Mouse (Mus musculus): ENCODE measurements around the gene Golga5. TPM values are rescaled to one million over a fixed set of nuclear protein-coding genes. Genes with fewer than 3 reads are reported as not detected.

Gene Golga5
- polyA plus RNA-seq (2012; rRNA removed): 11.4 and 14.8 TPM in 2 replicates

- DNase-seq (ENCODE audit: low read depth, low spot score): peak; percentile 81
- under 1% methylated on average over 76 of the region's 86 CpGs for WGBS
These were observed at the start of gene Golga5 for GRCm38 (mm10) chr12:102468894-102469764. Gene Golga5 (plus strand): TSS chr12:102469135.

- WGBS: 63% methylated on average over 3 of the region's 3 CpGs
- DNase-seq (ENCODE audit: low read depth, low spot score): no peak
These were observed 49.4 kb upstream of the Golga5 start for GRCm38 (mm10) chr12:102419544-102419943.

GRCm38 (mm10) chr12:102420168-102420890 lies 48.6 kb upstream of the Golga5 start:
- DNase-seq (ENCODE audit: low read depth, low spot score): no peak
- whole genome bisulfite sequencing: 59% methylated on average over 10 of the region's 10 CpGs

- no peak for DNase-seq (ENCODE audit: low read depth, low spot score)
- WGBS: 65% methylated on average over 6 of the region's 6 CpGs
These were observed 46.9 kb upstream of the Golga5 start for GRCm38 (mm10) chr12:102422065-102422464.

GRCm38 (mm10) chr12:102422623-102423320 lies 46.2 kb upstream of the Golga5 start:
- no peak for DNase-seq (ENCODE audit: low read depth, low spot score)
- 80% methylated on average over 11 of the region's 11 CpGs for WGBS

- WGBS: 95% methylated on average over 8 of the region's 8 CpGs
- DNase-seq (ENCODE audit: low read depth, low spot score): no peak
These were observed 45.3 kb upstream of the Golga5 start for GRCm38 (mm10) chr12:102423625-102424024.

- DNase-seq (ENCODE audit: low read depth, low spot score): no peak
- 34% methylated on average over 2 of the region's 2 CpGs for WGBS
These were observed 44.5 kb upstream of the Golga5 start for GRCm38 (mm10) chr12:102424456-102424855.

- no peak for DNase-seq (ENCODE audit: low read depth, low spot score)
- WGBS: 61% methylated on average over 4 of the region's 4 CpGs
These were observed 43.8 kb upstream of the Golga5 start for GRCm38 (mm10) chr12:102425048-102425578.

GRCm38 (mm10) chr12:102426285-102426684 lies 42.6 kb upstream of the Golga5 start:
- 77% methylated on average over 7 of the region's 7 CpGs for WGBS
- no peak for DNase-seq (ENCODE audit: low read depth, low spot score)

GRCm38 (mm10) chr12:102429656-102430055 lies 39.3 kb upstream of the Golga5 start:
- no peak for DNase-seq (ENCODE audit: low read depth, low spot score)
- 85% methylated on average over 5 of the region's 5 CpGs for WGBS

- WGBS: 81% methylated on average over 4 of the region's 4 CpGs
- DNase-seq (ENCODE audit: low read depth, low spot score): no peak
These were observed 38.7 kb upstream of the Golga5 start for GRCm38 (mm10) chr12:102430228-102430627.

GRCm38 (mm10) chr12:102432238-102432637 lies 36.7 kb upstream of the Golga5 start:
- 73% methylated on average over 12 of the region's 12 CpGs for WGBS

GRCm38 (mm10) chr12:102434107-102434506 lies 34.8 kb upstream of the Golga5 start:
- DNase-seq (ENCODE audit: low read depth, low spot score): no peak
- 73% methylated on average over 4 of the region's 4 CpGs for WGBS

More at GRCm38 (mm10) chr12:102432238-102432637, 36.7 kb upstream of the Golga5 start:
- DNase-seq (ENCODE audit: low read depth, low spot score): no peak

- 55% methylated on average over 10 of the region's 10 CpGs for WGBS
- DNase-seq (ENCODE audit: low read depth, low spot score): no peak
These were observed 31.9 kb upstream of the Golga5 start for GRCm38 (mm10) chr12:102436939-102437526.

GRCm38 (mm10) chr12:102437952-102438351 lies 31.0 kb upstream of the Golga5 start:
- DNase-seq (ENCODE audit: low read depth, low spot score): no peak
- 72% methylated on average over 5 of the region's 5 CpGs for WGBS

- WGBS: 1% methylated on average over 20 of the region's 20 CpGs
- no peak for DNase-seq (ENCODE audit: low read depth, low spot score)
These were observed 29.8 kb upstream of the Golga5 start for GRCm38 (mm10) chr12:102438983-102439631.

- peak; percentile 95 for DNase-seq (ENCODE audit: low read depth, low spot score)
- under 1% methylated on average over 28 of the region's 28 CpGs for WGBS
These were observed 29.3 kb upstream of the Golga5 start, which contains the start of gene Lgmn for GRCm38 (mm10) chr12:102439632-102440023. Gene Lgmn (minus strand): TSS chr12:102439813.

- 90% methylated on average over 7 of the region's 7 CpGs for WGBS
- DNase-seq (ENCODE audit: low read depth, low spot score): no peak
These were observed 28.4 kb upstream of the Golga5 start for GRCm38 (mm10) chr12:102440551-102440950.

GRCm38 (mm10) chr12:102441141-102441540 lies 27.8 kb upstream of the Golga5 start:
- WGBS: 57% methylated on average over 6 of the region's 6 CpGs
- no peak for DNase-seq (ENCODE audit: low read depth, low spot score)

Data from large intestine, adult 2 months (tissue).